Mouse (Mus musculus): ENCODE measurements around the gene Cyb5d1. TPM values are rescaled to one million over a fixed set of nuclear protein-coding genes. Genes with fewer than 3 reads are reported as not detected.

The Cyb5d1 gene
- polyA plus RNA-seq, 2 experiments: 7.3 to 8.3 TPM

- peaks cover 35% of the 10 kb centered on the region for H3K27me3 ChIP-seq (ENCODE audit: control insufficient read depth, insufficient read depth, low read length)
- TF ChIP-seq EP300 (IDR thresholded peaks at IDR 0.05; ENCODE audit: low read depth): no peak
- no peak for TF ChIP-seq CTCF (IDR thresholded peaks at IDR 0.05; ENCODE audit: low read depth)
- peak overlapping the region; percentile 6; the same call in 1 of the 2 replicates for H3K27ac ChIP-seq
- DNase-seq (ENCODE audit: low read depth in 3 of 3, low spot score in 3 of 3) (no peak), ATAC-seq (ENCODE audit: insufficient read depth) (no peak)
- peaks cover 53 to 58% of the 10 kb centered on the region in 2 experiments for H3K4me1 ChIP-seq (replicated peaks; ENCODE audit: control insufficient read depth in 2 of 2, insufficient read depth in 2 of 2, low read length in 1 of 2)
- H3K4me3 ChIP-seq (ENCODE audit: insufficient read depth in 1 of 2, low read depth in 2 of 2, low read length in 2 of 2): no peak overlapping the region
- no peak overlapping the region for H3K9ac ChIP-seq (replicated peaks)
- 36% methylated on average over 2 of the region's 2 CpGs for WGBS (ENCODE audit: insufficient replicate concordance)
- H3K4me2 ChIP-seq (ENCODE audit: low read depth): peak overlapping the region; percentile 89
- H3K9me3 ChIP-seq (ENCODE audit: control insufficient read depth, low read length): no peaks in the 10 kb centered on the region
- no peaks in the 10 kb centered on the region for H3K36me3 ChIP-seq (replicated peaks; ENCODE audit: control insufficient read depth, insufficient read depth, low read depth)
Measured at GRCm38 (mm10) chr11:69369990-69370816, 25.2 kb downstream of the Cyb5d1 start.

GRCm38 (mm10) chr11:69369215-69369989 is 26.0 kb downstream of the Cyb5d1 start, which contains the start of gene Chd3:
Gene Chd3 (minus strand): TSS chr11:69369406.
- no peak for TF ChIP-seq CTCF (IDR thresholded peaks at IDR 0.05; ENCODE audit: low read depth)
- no peak for TF ChIP-seq EP300 (IDR thresholded peaks at IDR 0.05; ENCODE audit: low read depth)
- no peak for ATAC-seq (ENCODE audit: insufficient read depth)
- H3K36me3 ChIP-seq (replicated peaks; ENCODE audit: control insufficient read depth, insufficient read depth, low read depth): no peaks in the 10 kb centered on the region
- H3K27me3 ChIP-seq (ENCODE audit: control insufficient read depth, insufficient read depth, low read length): peaks cover 35% of the 10 kb centered on the region
- H3K4me2 ChIP-seq (ENCODE audit: low read depth): peak within 1 kb of the TSS; percentile 89
- WGBS (ENCODE audit: insufficient replicate concordance): 5% methylated on average over 20 of the region's 34 CpGs
- peaks cover 55 to 57% of the 10 kb centered on the region in 2 experiments for H3K4me1 ChIP-seq (replicated peaks; ENCODE audit: control insufficient read depth in 2 of 2, insufficient read depth in 2 of 2, low read length in 1 of 2)
- peak within 1 kb of the TSS; percentile 30; the same call in 1 of the 2 replicates for H3K27ac ChIP-seq
- no peak for DNase-seq (ENCODE audit: low read depth in 3 of 3, low spot score in 3 of 3)
- peak within 1 kb of the TSS; percentile 73 to 77 for H3K4me3 ChIP-seq (ENCODE audit: insufficient read depth in 1 of 2, low read depth in 2 of 2, low read length in 2 of 2)
- H3K9me3 ChIP-seq (ENCODE audit: control insufficient read depth, low read length): no peaks in the 10 kb centered on the region
- H3K9ac ChIP-seq (replicated peaks): peak within 1 kb of the TSS; percentile 85

GRCm38 (mm10) chr11:69368356-69369214 is 26.8 kb downstream of the Cyb5d1 start:
- ATAC-seq (ENCODE audit: insufficient read depth): no peak; the same call in 1 of the 2 replicates

GRCm38 (mm10) chr11:69367616-69368355 is 27.6 kb downstream of the Cyb5d1 start:
- ATAC-seq (ENCODE audit: insufficient read depth) (no peak), DNase-seq (ENCODE audit: low read depth in 3 of 3, low spot score in 3 of 3) (no peak)
- Histone ChIP-seq H3K9ac (replicated peaks) (peak overlapping the region; percentile 85), H3K36me3 (replicated peaks; ENCODE audit: control insufficient read depth, insufficient read depth, low read depth) (no peaks in the 10 kb centered on the region), H3K4me1 (replicated peaks; ENCODE audit: control insufficient read depth in 2 of 2, insufficient read depth in 2 of 2, low read length in 1 of 2) (peaks cover 39 to 41% of the 10 kb centered on the region in 2 experiments), H3K4me2 (ENCODE audit: low read depth) (peak overlapping the region; percentile 89), H3K9me3 (ENCODE audit: control insufficient read depth, low read length) (no peaks in the 10 kb centered on the region), H3K4me3 (ENCODE audit: insufficient read depth in 1 of 2, low read depth in 2 of 2, low read length in 2 of 2) (peak overlapping the region; percentile 73 to 77), H3K27me3 (ENCODE audit: control insufficient read depth, insufficient read depth, low read length) (peaks cover 35% of the 10 kb centered on the region), H3K27ac (no peak overlapping the region; the same call in 1 of the 2 replicates)
- WGBS (ENCODE audit: insufficient replicate concordance): 2% methylated on average over 22 of the region's 22 CpGs
- TF ChIP-seq CTCF (IDR thresholded peaks at IDR 0.05; ENCODE audit: low read depth) (no peak), EP300 (IDR thresholded peaks at IDR 0.05; ENCODE audit: low read depth) (no peak)

More at GRCm38 (mm10) chr11:69368356-69369214, 26.8 kb downstream of the Cyb5d1 start:
- H3K9ac ChIP-seq (replicated peaks): peak overlapping the region; percentile 85
- H3K27ac ChIP-seq: peak overlapping the region; percentile 30; the same call in 1 of the 2 replicates
- under 1% methylated on average over 68 of the region's 106 CpGs for WGBS (ENCODE audit: insufficient replicate concordance)
- peaks cover 35% of the 10 kb centered on the region for H3K27me3 ChIP-seq (ENCODE audit: control insufficient read depth, insufficient read depth, low read length)
- H3K4me2 ChIP-seq (ENCODE audit: low read depth): peak overlapping the region; percentile 89
- DNase-seq (ENCODE audit: low read depth in 3 of 3, low spot score in 3 of 3): no peak
- H3K9me3 ChIP-seq (ENCODE audit: control insufficient read depth, low read length): no peaks in the 10 kb centered on the region
- peak overlapping the region; percentile 73 to 77 for H3K4me3 ChIP-seq (ENCODE audit: insufficient read depth in 1 of 2, low read depth in 2 of 2, low read length in 2 of 2)
- peaks cover 47 to 49% of the 10 kb centered on the region in 2 experiments for H3K4me1 ChIP-seq (replicated peaks; ENCODE audit: control insufficient read depth in 2 of 2, insufficient read depth in 2 of 2, low read length in 1 of 2)
- no peaks in the 10 kb centered on the region for H3K36me3 ChIP-seq (replicated peaks; ENCODE audit: control insufficient read depth, insufficient read depth, low read depth)
- TF ChIP-seq CTCF (IDR thresholded peaks at IDR 0.05; ENCODE audit: low read depth): no peak
- TF ChIP-seq EP300 (IDR thresholded peaks at IDR 0.05; ENCODE audit: low read depth): no peak

Data from liver, embryonic 14.5 days (tissue).